Mouse (Mus musculus) heart, postnatal 36 days (tissue): ENCODE measurements around the gene Mterf1a. TPM values are rescaled to one million over a fixed set of nuclear protein-coding genes. Genes with fewer than 3 reads are reported as not detected.
"Not testable (repeated sequence)": the region's sequence is repeated elsewhere in the genome, so short reads cannot be mapped to it uniquely, and the experiment has no call there.

Experiments
- DNase-seq, 2 experiments: peaks; one replicate each; pipeline ENCODE4 v3.0.0; 2021 to 2022
- intact Hi-C: fragments of 180-260 bp; cut with DNase I; formaldehyde crosslinking; loops from one replicate; pipeline ENCODE4 v1.15.1; 2025
- total RNA-seq, 2 experiments: library from RNA; stranded (reverse); gene quantifications; 2 replicates each; pipeline ENCODE4 v1.2.3; 2021

The Mterf1a gene
- total RNA-seq = 1 to 10 TPM; 3.1 TPM

DNA sequence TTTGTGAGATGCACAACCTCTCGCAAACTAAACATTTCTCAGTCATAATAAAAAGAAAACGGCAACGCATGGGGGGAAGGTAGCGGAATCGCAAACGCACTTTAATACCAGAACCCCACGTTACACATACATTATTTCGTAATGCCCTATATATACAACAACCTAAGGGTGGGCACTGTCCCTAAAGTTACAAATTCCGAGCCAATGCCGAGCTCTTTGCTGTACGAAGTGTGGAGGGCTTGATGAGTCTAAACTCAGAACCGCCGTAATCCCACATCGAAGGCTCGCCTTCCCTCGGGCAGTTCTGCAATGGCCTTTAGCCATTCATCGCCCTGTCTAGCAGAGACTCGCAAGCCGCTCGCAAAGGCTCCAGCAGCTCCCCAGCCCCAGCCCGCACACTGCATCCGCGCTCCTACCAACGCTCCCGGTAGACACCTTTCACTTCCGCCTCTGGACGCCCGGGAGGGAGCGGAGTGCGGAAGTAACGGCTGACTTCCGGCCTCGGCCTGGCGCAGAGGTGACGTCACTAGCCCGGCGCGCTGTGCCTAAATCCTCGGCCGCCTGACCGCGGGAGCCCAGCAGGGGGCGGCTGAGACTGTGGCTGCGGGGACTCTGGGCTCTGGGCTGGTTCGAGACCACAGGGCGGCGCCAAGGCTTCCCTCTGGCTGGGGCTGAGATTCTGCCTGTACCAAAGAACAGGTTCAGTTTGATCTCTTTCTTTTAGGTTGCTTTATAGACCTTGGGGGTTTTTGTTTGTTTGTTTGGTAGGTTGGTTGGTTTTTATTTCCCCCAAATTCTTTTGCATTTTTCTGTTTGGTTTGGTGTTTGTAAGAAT lies at the start of gene Mterf1a:
TSS of gene Mterf1a (minus strand) at position 475 of the 835 bp plus-strand sequence.
- peak; percentile 36 to 41 for DNase-seq
- intact Hi-C loops = loop anchor here (1.0 to 10.0 kb wide), 4 partner anchors 35 to 1021 kb away; partner anchors contain the start of genes Akap9 and Cyp51

DNA sequence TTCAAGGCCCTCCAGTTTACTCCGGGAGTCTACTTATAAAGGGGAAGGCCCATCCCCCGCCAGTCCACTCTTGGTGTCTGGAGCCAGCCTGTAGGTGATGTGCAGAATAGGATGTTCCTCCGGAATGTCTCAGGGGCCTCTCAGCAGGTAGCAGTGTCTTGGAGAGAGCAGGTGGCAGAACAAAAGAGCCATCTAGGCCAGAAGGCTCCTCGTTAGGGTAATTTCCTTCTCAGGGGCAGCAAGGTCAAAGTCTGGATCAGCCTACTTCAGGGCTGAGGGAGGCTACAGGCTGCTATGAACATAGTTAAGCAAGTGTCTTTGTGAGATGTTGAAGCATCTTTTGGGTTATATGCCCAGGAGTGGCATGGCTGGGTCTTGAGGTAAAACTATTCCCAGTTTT lies 49.4 kb upstream of the Mterf1a start:
- intact Hi-C loops, DNase-seq: not testable (repeated sequence)

DNA sequence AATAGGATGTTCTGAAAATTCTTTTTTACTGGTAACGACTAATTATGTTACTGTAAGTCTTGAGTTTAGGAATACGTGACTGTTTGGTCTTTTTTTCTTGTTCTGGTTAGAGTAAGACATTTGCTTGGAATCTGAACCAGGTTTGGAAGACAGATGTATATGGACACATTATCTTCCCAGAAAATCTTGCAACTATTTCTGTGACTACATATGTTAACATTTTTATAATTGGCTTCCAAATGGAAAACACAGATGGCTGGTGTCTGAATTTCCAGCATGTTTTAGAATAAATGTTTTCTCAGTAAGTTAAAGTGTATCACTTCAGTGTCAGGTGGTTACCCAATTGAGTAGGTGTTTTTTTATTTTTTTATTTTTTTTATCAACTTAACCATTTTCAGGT lies 47.5 kb upstream of the Mterf1a start:
- DNase-seq = no peak
- intact Hi-C loops = no loop called here

DNA sequence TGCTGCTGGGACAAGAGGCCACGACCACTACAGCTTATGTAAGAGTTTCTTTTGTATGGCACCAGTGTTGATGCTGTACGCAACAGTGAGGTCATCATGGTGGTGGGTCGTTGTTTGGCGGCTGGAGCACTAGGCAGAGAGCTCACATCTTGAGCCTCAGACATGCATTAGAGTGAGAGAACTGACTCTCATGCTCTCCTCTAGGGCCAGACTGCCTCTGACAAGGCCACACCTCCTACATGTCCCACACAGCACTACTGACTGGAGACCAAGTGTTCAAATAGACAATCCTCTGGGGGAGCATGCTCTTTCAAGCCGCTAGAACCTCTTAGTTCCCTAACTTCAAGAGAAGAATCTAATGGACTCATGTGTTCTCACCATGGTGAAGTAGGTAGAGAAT lies 45.6 kb upstream of the Mterf1a start:
- intact Hi-C loops = no loop called here
- DNase-seq = no peak

DNA sequence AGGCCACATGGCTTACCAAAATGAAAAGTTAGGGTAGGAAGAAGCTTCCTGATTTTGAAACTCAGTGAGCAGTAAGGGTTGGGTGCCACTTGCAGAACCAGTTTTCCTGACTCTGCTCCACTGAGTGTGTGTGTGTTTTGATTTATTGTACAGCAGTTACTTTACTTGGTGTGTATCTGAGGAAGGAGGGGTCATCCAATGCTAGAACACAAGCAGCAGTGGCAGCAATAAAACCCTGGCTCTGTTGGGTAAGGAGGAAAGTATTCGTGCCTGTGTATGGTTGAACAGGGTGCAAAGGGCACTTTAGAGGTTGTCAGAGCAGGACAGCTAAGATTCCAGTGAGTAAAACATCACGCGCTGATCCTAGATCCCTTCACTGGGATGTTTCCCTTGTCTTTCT lies 45.2 kb upstream of the Mterf1a start:
- DNase-seq = no peak
- intact Hi-C loops = no loop called here

DNA sequence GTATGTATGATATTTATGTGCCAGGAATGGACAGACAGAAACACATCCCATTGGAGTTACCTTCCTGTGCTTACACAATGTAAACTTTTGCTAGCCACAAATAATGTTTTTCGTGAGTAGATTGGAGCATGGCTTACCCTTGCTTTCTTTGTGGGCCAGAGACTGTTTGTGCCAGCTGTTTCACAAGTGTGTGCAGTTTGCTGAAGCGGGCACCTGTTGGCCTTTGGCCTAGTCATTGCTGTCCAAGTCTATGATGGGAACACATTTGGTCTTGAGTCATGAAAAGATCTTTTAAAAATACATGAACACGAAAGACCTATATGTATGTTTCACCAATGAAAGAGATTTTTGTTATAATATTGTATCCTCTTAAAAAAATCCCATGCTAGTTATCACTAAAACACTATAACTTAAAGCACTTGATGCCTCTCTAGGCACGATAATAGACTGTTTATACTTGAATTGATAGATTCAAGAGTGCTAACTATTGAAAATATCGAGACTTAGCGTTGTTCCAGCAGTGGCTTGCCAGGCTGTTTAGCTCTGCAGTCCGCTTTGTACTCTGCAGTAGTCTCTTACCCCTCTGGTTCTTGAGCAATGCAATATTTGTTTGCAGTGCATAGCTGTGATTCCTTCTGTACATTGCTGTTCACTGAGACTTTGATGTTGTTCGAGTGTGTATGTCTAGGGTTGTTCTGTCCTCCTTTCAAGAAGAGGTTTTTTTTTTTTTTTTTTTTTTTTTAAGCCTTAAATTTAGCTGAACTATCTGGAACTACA lies 42.2 kb upstream of the Mterf1a start:
- DNase-seq = no peak
- intact Hi-C loops = no loop called here

DNA sequence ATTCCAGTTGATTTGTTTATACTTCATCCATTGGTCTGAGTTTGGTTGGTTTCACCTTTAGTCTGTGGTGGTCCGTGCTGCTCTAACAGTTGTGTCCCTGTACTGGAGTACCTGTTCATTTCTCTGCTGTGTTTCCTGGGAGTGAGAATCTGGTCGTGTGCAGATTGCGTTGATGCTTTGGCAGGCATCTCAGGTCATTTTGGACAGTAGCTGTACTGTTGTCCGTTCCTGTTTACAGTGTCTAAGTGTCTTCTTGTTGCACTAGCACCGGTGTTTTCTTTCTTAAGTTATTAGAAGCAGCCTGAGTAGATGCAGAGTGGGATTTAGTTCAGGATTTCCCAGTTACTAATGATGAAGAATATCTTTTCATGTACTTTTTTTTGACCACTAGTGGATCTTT lies 41.5 kb upstream of the Mterf1a start:
- intact Hi-C loops = no loop called here

DNA sequence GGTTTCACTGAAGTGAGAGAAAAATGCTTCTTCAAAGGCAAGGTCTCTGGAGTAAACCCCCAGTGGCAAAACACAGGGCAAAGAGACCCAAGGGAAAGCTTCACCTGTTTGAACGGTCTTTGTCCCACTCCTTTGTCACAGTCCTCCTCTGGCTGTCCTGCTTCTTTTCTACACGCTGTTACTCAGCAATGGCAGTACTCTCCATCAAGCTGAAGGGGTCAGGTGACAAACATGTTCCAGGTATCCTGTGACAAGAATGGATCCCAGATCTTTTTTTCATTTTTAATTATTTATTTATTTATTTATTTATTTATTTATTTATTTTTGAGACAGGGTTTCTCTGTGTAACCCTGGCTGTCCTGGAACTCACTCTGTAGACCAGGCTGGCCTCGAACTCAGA lies 39.8 kb upstream of the Mterf1a start:
- no peak for DNase-seq
- intact Hi-C loops = no loop called here

More for the DNA sequence above, 41.5 kb upstream of the Mterf1a start:
- no peak for DNase-seq

DNA sequence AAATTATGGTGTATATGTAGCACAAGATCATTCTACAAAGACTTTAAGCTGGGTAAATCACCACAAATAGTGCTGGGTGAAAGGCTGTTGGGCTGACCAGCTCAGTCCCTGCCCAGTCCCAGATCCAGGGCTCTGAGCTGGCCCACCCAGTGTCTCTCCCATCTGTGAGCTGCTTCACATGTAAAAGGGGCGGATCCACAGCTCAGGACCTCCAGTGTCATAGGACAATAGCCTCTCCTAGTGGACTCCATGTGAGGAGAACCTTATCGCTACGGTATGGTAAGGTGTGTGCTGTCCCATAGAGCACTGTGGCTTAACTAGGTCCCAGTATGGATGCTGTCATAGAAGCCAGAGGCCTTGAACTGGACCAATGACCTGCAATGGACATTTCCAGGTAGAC lies 37.9 kb upstream of the Mterf1a start:
- no peak for DNase-seq
- intact Hi-C loops = no loop called here

DNA sequence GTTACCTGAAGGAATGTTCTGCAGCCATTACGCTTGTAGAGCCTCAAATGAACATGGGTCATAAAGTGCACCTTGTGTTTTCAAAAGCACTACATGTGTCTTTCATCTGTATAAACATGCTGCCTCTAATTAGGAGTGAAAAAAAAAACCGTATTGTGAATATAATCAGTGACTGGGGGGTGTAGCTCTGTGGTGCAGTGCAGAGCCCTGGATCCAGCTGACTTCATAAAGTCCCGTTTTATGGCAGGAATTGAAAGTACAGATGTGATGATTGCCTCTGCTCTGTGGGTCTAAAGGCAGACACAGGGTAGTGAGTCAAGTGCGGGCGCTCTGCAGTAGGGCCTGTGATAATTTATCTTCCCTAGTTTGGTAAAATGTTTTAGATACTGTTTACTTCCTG lies 37.0 kb upstream of the Mterf1a start:
- no peak for DNase-seq
- intact Hi-C loops = no loop called here

DNA sequence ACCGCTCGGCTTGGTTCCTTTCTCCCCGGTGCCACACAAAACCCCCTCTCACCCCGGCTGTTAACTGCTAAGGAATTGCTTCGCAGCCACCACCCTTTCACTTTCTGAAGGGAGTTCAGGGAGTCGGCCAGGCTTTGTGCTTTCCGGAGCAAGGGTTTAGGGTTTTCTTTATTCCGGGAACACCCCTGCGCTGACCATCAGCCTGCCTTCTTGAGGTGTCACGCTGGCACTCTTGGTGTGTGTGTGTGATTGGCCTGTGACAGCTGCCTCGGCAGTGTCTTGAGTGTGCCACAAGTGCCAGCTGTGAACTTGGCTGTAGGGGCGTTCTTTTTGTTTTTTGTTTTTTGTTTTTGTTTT lies 34.9 kb upstream of the Mterf1a start:
- intact Hi-C loops = loop anchor here (2.0 kb wide), 1 partner anchor 34 kb away; no protein-coding TSS in a partner anchor
- DNase-seq = peak; percentile 31 to 40

DNA sequence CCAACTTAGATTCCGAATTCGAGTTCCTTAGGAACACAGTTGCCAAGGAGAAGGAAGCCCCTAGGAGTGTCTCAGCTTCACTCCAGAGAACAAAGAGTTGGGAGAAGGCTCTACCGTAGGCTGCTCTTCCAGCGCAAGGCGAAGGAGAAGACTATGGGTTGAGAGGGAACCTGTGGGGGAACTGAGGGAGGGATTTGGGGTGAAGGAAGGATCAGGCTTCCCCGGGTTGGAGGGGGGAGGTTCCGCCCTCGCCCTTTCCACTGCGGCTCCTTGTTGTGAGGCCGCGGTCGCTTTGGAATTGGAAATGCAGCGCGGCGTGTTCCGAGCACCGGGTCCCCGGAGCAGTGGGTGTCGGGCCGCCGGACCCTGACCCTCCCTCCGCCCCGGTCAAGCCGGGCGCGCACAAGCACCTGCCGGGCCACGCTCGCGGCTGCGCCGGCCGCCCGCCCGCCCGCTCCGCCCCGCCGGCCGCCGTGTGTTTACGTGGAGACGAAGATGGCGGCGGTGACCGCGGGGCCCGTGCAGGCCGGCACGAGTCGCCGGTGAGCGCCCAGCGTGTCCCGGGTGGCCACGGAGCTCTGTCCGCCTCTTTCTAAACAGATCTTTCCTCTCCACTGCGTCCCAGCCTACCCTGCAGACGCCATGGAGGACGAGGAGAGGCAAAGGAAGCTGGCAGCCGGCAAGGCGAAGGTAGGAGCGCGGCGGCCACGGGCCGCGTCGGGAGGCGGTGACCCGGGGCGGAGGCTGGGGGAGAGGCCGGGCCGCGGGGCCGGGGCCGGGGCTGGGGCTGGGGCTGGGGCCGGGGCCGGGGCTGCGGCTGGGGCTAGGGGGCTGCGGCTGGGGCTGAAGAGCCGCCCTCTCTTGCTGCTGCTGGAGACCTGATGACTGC lies 34.3 kb upstream of the Mterf1a start, which contains the start of gene Akap9:
TSS of gene Akap9 (plus strand) at position 254 of the 889 bp plus-strand sequence.
- DNase-seq = peak; percentile 75 to 82
- intact Hi-C loops = loop anchor here (2.0 kb wide), 1 partner anchor 33 kb away; no protein-coding TSS in a partner anchor

DNA sequence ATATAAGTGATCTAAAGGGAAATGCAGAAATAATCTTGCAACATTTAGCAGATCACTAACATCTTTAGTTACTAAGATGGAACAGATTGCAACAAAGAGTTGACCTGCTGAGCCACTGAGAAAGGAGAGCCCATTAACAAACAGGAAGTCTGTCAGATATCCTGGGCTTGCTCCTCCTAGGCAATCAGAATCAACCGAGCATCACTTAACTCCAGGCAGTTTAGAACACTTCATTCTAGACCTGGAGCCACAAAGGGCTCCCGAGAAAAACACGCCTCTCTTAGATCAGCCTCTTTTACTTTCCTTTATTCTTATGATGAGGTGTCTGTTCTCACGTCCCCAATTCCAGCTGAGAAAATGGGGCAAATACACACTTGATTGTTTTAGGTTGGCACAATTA lies 32.9 kb upstream of the Mterf1a start:
- intact Hi-C loops = no loop called here
- DNase-seq = no peak

DNA sequence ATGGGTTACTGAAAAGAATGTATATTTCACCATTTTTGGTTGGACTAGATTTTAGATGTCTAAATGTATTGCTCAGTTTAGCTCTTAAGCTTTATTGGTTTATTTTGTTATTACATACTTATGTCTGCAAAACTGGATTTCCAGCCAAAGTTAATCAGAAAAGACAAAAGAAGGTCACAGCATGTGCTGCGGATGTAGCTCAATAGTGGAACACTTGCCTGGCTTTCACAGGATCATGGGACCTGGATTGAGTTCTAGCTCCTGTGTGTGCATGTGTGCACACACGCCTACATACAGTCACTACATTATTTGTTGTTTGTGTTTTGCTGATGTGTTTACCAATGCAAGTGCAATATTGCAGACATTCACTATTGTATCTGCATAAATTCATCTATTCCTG lies 28.6 kb upstream of the Mterf1a start:
- intact Hi-C loops = no loop called here
- DNase-seq = no peak

DNA sequence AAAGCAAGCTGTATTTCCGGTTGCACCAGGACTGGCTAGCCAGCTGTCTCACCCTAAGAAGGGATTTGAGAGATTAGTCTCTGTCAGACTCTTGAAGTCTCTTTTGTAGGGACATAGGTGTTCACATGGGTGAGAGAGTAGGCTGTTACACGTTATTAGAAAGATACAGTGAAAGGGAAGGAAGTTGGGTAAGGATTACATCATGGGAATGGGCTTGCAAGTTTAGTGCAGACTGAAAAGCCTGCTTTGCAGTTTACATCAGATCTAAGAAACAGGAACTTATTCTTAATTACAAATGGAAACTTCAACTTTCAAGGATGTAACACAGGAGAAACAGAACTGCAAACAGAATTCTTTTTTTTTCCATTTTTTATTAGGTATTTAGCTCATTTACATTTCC lies 11.7 kb upstream of the Mterf1a start:
- intact Hi-C loops = no loop called here
- DNase-seq = no peak

DNA sequence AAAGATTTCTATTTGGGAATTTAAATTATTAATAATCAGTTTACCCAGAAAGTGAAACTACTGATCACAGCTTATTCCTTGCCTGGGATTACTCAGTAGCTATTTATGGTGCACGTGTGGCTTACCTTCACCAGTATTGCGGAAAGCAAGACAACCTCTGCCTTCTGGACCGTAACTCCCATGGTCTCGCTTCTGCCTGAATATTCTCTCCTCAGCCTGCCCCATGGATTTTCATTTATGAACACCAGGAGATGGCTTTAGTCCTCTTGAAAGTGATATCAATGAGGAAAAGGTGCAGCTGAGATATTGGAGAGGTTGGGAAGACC lies 524 bp upstream of the Mterf1a start:
- intact Hi-C loops = loop anchor here (1.0 to 10.0 kb wide), 4 partner anchors 35 to 1021 kb away; partner anchors contain the start of genes Akap9 and Cyp51
- DNase-seq = not testable (repeated sequence)

DNA sequence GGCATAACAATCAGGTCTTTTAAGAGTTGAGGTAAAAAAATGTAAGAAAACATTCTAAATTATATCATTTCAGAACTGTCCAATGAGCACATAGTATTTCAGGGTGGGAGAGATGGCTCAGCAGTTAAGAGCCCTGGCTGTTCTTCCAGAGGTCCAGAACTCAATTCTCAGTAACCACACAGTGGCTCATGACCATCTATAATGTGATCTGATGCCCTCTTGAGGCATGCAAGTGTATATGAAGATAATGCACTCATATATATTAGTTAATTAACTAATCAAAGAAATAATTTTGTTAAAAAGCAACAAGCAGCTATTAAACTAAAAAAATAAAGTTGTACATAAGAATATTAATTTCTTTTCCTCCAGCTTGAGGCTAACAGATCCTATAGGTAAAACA lies 4.5 kb downstream of the Mterf1a start:
- intact Hi-C loops = no loop called here
- no peak for DNase-seq

DNA sequence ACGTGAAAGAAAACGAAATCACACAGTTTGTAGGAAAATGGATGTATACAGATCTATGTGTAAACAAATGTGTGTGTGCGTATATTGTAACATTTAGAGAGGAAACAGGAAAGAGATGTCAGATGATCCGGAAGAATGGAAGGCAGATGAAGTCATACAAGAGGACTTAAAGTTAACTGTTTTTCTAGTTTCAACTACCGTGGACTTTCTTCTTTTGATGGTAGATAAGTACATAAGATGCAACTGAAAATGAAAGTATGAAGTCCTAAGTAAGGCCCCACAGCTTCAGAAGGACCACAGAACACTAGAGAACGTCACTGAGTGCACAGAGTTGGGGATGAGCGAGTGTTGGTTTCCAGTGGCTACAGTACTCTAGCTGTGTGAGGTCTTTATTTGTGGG lies 6.9 kb downstream of the Mterf1a start:
- DNase-seq, intact Hi-C loops: not testable (repeated sequence)

DNA sequence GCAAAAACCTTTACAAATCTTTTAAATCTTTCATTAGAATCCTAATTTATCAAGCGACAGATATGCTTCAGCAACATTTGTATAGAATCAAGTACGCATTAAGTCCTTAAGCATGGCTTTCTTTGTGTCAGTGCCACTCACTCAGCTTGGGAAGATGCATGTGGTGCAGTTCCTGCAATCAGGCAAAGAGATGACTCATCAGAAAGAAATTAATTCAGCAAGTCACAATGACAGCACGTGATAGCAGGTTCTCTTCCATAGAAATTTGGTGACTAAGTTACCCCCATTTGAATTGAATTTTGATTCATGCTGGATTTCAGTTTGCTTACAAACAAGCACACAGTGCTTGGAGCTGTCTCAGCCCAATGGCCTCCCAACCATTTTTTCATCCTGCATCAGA lies 20.2 kb downstream of the Mterf1a start:
- no peak for DNase-seq
- intact Hi-C loops = no loop called here

DNA sequence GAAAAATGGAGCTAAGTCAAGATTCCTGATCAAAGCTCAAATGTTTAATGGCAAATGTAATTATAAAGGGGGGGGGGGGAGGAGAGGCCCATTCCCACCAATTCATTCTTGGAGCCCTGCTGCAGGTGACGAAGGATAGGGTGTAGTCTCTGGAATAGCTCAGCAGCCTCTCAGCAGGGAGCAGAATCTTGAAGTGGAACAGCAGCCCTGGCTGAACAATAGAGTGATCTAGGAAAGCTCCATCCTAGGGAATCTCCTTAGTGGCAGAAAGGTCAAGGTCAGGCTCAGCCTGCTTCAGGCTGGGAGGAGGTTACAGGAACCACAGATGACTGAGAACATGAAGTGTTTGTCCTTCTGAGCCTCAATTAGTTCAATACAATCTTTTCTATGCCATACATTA lies 21.4 kb downstream of the Mterf1a start:
- no peak for DNase-seq
- intact Hi-C loops = no loop called here

DNA sequence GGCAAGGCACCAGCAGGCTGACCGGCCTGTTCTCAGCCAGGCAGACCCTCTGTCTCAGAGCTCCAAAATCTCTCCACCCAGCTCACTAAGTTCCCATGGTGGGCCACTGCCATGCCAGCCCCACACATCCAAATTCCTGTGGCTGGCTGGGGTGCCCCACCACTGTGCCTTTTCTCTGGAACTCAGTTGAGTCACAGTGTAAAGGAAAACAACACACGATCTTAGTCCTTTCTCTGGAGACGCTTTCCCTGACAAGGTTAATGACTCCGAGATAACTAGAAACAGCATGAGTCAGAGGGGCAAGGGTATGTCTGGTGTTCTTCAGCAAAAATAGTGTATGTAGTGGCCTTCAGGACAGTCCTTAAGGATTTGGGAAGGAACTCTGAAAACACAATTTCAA lies 23.6 kb downstream of the Mterf1a start:
- intact Hi-C loops = no loop called here

More for the DNA sequence above, 23.6 kb downstream of the Mterf1a start:
- DNase-seq = no peak
